Mouse (Mus musculus): Measurements from ENCODE around the gene Tbx3. TPM values are rescaled to one million over a fixed set of nuclear protein-coding genes. Genes with fewer than 3 reads are reported as not detected.

Tbx3 gene
- polyA plus RNA-seq, 1 experiment from 2014 or later, result 1.3 TPM

GRCm38 (mm10) chr5:119657804-119658203 lies 12.7 kb upstream of the Tbx3 start:
- Histone ChIP-seq H3K9ac (ENCODE audit: low read length) (no peak overlapping the region), H3K4me3 (ENCODE audit: low read depth, low read length) (no peak overlapping the region), H3K36me3 (ENCODE audit: control insufficient read depth, insufficient read depth, low read length) (no peaks in the 10 kb centered on the region), H3K27ac (ENCODE audit: low read depth, low read length) (no peak overlapping the region), H3K4me1 (ENCODE audit: control insufficient read depth, insufficient read depth, low read length) (no peaks in the 10 kb centered on the region), H3K4me2 (no peak overlapping the region), H3K27me3 (ENCODE audit: control insufficient read depth, insufficient read depth, low read length) (peaks cover 91% of the 10 kb centered on the region), H3K9me3 (ENCODE audit: control insufficient read depth, low read length) (no peaks in the 10 kb centered on the region)
- ATAC-seq (ENCODE audit: low FRiP score) (no peak), DNase-seq (ENCODE audit: low spot score, missing footprints) (no peak)
- 2% methylated on average over 6 of the region's 6 CpGs for WGBS

GRCm38 (mm10) chr5:119658396-119658795 lies 12.1 kb upstream of the Tbx3 start:
- WGBS, result 1% methylated on average over 5 of the region's 5 CpGs
- Histone ChIP-seq H3K27ac (ENCODE audit: low read depth, low read length) (no peak overlapping the region), H3K27me3 (ENCODE audit: control insufficient read depth, insufficient read depth, low read length) (peaks cover 96% of the 10 kb centered on the region), H3K9ac (ENCODE audit: low read length) (no peak overlapping the region), H3K36me3 (ENCODE audit: control insufficient read depth, insufficient read depth, low read length) (no peaks in the 10 kb centered on the region), H3K4me1 (ENCODE audit: control insufficient read depth, insufficient read depth, low read length) (no peaks in the 10 kb centered on the region), H3K4me2 (no peak overlapping the region), H3K9me3 (ENCODE audit: control insufficient read depth, low read length) (no peaks in the 10 kb centered on the region), H3K4me3 (ENCODE audit: low read depth, low read length) (no peak overlapping the region)
- ATAC-seq (ENCODE audit: low FRiP score), result no peak
- peak; percentile 89 for DNase-seq (ENCODE audit: low spot score, missing footprints)

GRCm38 (mm10) chr5:119659041-119659440 lies 11.4 kb upstream of the Tbx3 start:
- no peaks in the 10 kb centered on the region for H3K36me3 ChIP-seq (ENCODE audit: control insufficient read depth, insufficient read depth, low read length)
- no peak overlapping the region for H3K4me3 ChIP-seq (ENCODE audit: low read depth, low read length)
- no peaks in the 10 kb centered on the region for H3K4me1 ChIP-seq (ENCODE audit: control insufficient read depth, insufficient read depth, low read length)
- no peak overlapping the region for H3K4me2 ChIP-seq
- no peak for ATAC-seq (ENCODE audit: low FRiP score)
- peak; percentile 90 for DNase-seq (ENCODE audit: low spot score, missing footprints)
- peaks cover 97% of the 10 kb centered on the region for H3K27me3 ChIP-seq (ENCODE audit: control insufficient read depth, insufficient read depth, low read length)
- 5% methylated on average over 3 of the region's 3 CpGs for WGBS
- H3K27ac ChIP-seq (ENCODE audit: low read depth, low read length), result no peak overlapping the region
- H3K9ac ChIP-seq (ENCODE audit: low read length), result no peak overlapping the region
- no peaks in the 10 kb centered on the region for H3K9me3 ChIP-seq (ENCODE audit: control insufficient read depth, low read length)

- DNase-seq (ENCODE audit: low spot score, missing footprints), result peak; percentile 92
- WGBS, result 2% methylated on average over 25 of the region's 25 CpGs
Measured at GRCm38 (mm10) chr5:119660526-119661410, 9.7 kb upstream of the Tbx3 start.

GRCm38 (mm10) chr5:119661474-119661873 lies 9.0 kb upstream of the Tbx3 start:
- Histone ChIP-seq H3K4me3 (ENCODE audit: low read depth, low read length) (no peak overlapping the region), H3K27me3 (ENCODE audit: control insufficient read depth, insufficient read depth, low read length) (peaks cover 99% of the 10 kb centered on the region), H3K4me2 (no peak overlapping the region), H3K27ac (ENCODE audit: low read depth, low read length) (no peak overlapping the region), H3K36me3 (ENCODE audit: control insufficient read depth, insufficient read depth, low read length) (no peaks in the 10 kb centered on the region), H3K4me1 (ENCODE audit: control insufficient read depth, insufficient read depth, low read length) (no peaks in the 10 kb centered on the region), H3K9ac (ENCODE audit: low read length) (no peak overlapping the region), H3K9me3 (ENCODE audit: control insufficient read depth, low read length) (no peaks in the 10 kb centered on the region)
- ATAC-seq (ENCODE audit: low FRiP score), result no peak
- WGBS, result 2% methylated on average over 11 of the region's 11 CpGs
- DNase-seq (ENCODE audit: low spot score, missing footprints), result peak; percentile 90

More at GRCm38 (mm10) chr5:119660526-119661410, 9.7 kb upstream of the Tbx3 start:
- Histone ChIP-seq H3K27ac (ENCODE audit: low read depth, low read length) (no peak overlapping the region), H3K9ac (ENCODE audit: low read length) (no peak overlapping the region), H3K9me3 (ENCODE audit: control insufficient read depth, low read length) (no peaks in the 10 kb centered on the region), H3K4me3 (ENCODE audit: low read depth, low read length) (no peak overlapping the region), H3K27me3 (ENCODE audit: control insufficient read depth, insufficient read depth, low read length) (peaks cover 99% of the 10 kb centered on the region), H3K4me1 (ENCODE audit: control insufficient read depth, insufficient read depth, low read length) (no peaks in the 10 kb centered on the region), H3K36me3 (ENCODE audit: control insufficient read depth, insufficient read depth, low read length) (no peaks in the 10 kb centered on the region), H3K4me2 (no peak overlapping the region)
- ATAC-seq (ENCODE audit: low FRiP score), result no peak

- 3% methylated on average over 13 of the region's 13 CpGs for WGBS
- no peak overlapping the region for H3K4me2 ChIP-seq
- peak; percentile 85 for DNase-seq (ENCODE audit: low spot score, missing footprints)
Measured at GRCm38 (mm10) chr5:119662326-119662725, 8.1 kb upstream of the Tbx3 start.

GRCm38 (mm10) chr5:119662731-119663130 lies 7.7 kb upstream of the Tbx3 start:
- DNase-seq (ENCODE audit: low spot score, missing footprints) (peak; percentile 92), ATAC-seq (ENCODE audit: low FRiP score) (no peak)
- Histone ChIP-seq H3K36me3 (ENCODE audit: control insufficient read depth, insufficient read depth, low read length) (no peaks in the 10 kb centered on the region), H3K4me2 (no peak overlapping the region), H3K9me3 (ENCODE audit: control insufficient read depth, low read length) (no peaks in the 10 kb centered on the region), H3K27ac (ENCODE audit: low read depth, low read length) (no peak overlapping the region), H3K4me3 (ENCODE audit: low read depth, low read length) (no peak overlapping the region), H3K9ac (ENCODE audit: low read length) (no peak overlapping the region), H3K27me3 (ENCODE audit: control insufficient read depth, insufficient read depth, low read length) (peaks cover 99% of the 10 kb centered on the region), H3K4me1 (ENCODE audit: control insufficient read depth, insufficient read depth, low read length) (no peaks in the 10 kb centered on the region)
- 1% methylated on average over 12 of the region's 12 CpGs for WGBS

More at GRCm38 (mm10) chr5:119662326-119662725, 8.1 kb upstream of the Tbx3 start:
- Histone ChIP-seq H3K27me3 (ENCODE audit: control insufficient read depth, insufficient read depth, low read length) (peaks cover 99% of the 10 kb centered on the region), H3K9me3 (ENCODE audit: control insufficient read depth, low read length) (no peaks in the 10 kb centered on the region), H3K36me3 (ENCODE audit: control insufficient read depth, insufficient read depth, low read length) (no peaks in the 10 kb centered on the region), H3K9ac (ENCODE audit: low read length) (no peak overlapping the region), H3K4me1 (ENCODE audit: control insufficient read depth, insufficient read depth, low read length) (no peaks in the 10 kb centered on the region), H3K27ac (ENCODE audit: low read depth, low read length) (no peak overlapping the region), H3K4me3 (ENCODE audit: low read depth, low read length) (no peak overlapping the region)
- no peak for ATAC-seq (ENCODE audit: low FRiP score)

GRCm38 (mm10) chr5:119663241-119663640 lies 7.2 kb upstream of the Tbx3 start:
- ATAC-seq (ENCODE audit: low FRiP score) (no peak), DNase-seq (ENCODE audit: low spot score, missing footprints) (peak; percentile 92)
- no peak overlapping the region for H3K27ac ChIP-seq (ENCODE audit: low read depth, low read length)
- H3K9ac ChIP-seq (ENCODE audit: low read length), result no peak overlapping the region
- no peak overlapping the region for H3K4me3 ChIP-seq (ENCODE audit: low read depth, low read length)
- H3K27me3 ChIP-seq (ENCODE audit: control insufficient read depth, insufficient read depth, low read length), result peaks cover 99% of the 10 kb centered on the region
- no peaks in the 10 kb centered on the region for H3K36me3 ChIP-seq (ENCODE audit: control insufficient read depth, insufficient read depth, low read length)
- WGBS, result 1% methylated on average over 15 of the region's 15 CpGs
- no peaks in the 10 kb centered on the region for H3K4me1 ChIP-seq (ENCODE audit: control insufficient read depth, insufficient read depth, low read length)
- H3K4me2 ChIP-seq, result no peak overlapping the region
- H3K9me3 ChIP-seq (ENCODE audit: control insufficient read depth, low read length), result no peaks in the 10 kb centered on the region

GRCm38 (mm10) chr5:119663747-119664146 lies 6.7 kb upstream of the Tbx3 start:
- Histone ChIP-seq H3K4me1 (ENCODE audit: control insufficient read depth, insufficient read depth, low read length) (no peaks in the 10 kb centered on the region), H3K4me2 (no peak overlapping the region), H3K4me3 (ENCODE audit: low read depth, low read length) (no peak overlapping the region), H3K27ac (ENCODE audit: low read depth, low read length) (no peak overlapping the region), H3K9me3 (ENCODE audit: control insufficient read depth, low read length) (no peaks in the 10 kb centered on the region), H3K9ac (ENCODE audit: low read length) (no peak overlapping the region), H3K27me3 (ENCODE audit: control insufficient read depth, insufficient read depth, low read length) (peaks cover 99% of the 10 kb centered on the region), H3K36me3 (ENCODE audit: control insufficient read depth, insufficient read depth, low read length) (no peaks in the 10 kb centered on the region)
- WGBS, result 4% methylated on average over 5 of the region's 5 CpGs
- DNase-seq (ENCODE audit: low spot score, missing footprints) (peak; percentile 90), ATAC-seq (ENCODE audit: low FRiP score) (no peak)
